Mouse (Mus musculus) liver, embryonic 11.5 days (tissue): ENCODE measurements around the gene Plekhh2. TPM values are rescaled to one million over a fixed set of nuclear protein-coding genes. Genes with fewer than 3 reads are reported as not detected.

Source experiments
- ATAC-seq: fragments of 200-750 bp; cut with Nextera tagmentation; replicated peaks from 2 replicates; pipeline ENCODE4 v1.8.0; 2017; ENCODE audit warnings: moderate number of reproducible peaks, mild to moderate bottlenecking, moderate TSS enrichment, moderate library complexity; ENCODE audit not compliant: low FRiP score
- DNase-seq: peaks from one replicate; pipeline ENCODE4 v3.0.0-alpha.2; 2017; ENCODE audit warnings: low spot score
- H3K27ac ChIP-seq: fragments of 300-500 bp; sonication (generic); 2 replicates; pipeline ENCODE4 v1.5.1; 2014; ENCODE audit warnings: mild to moderate bottlenecking, low read depth, low read length, control low read depth
- H3K27me3 ChIP-seq: fragments of 300-500 bp; sonication (generic); replicated peaks from 2 replicates; pipeline ENCODE4 v1.6.1; 2014; ENCODE audit warnings: low read length, mixed read lengths; ENCODE audit not compliant: control insufficient read depth, insufficient read depth
- H3K36me3 ChIP-seq: fragments of 300-500 bp; sonication (generic); 2 replicates; pipeline ENCODE4 v1.6.1; 2014; ENCODE audit warnings: mild to moderate bottlenecking, low read length, moderate library complexity, mixed read lengths; ENCODE audit not compliant: control insufficient read depth, insufficient read depth
- H3K4me1 ChIP-seq: fragments of 300-500 bp; sonication (generic); replicated peaks from 2 replicates; pipeline ENCODE4 v1.6.1; 2014; ENCODE audit warnings: low read length, mixed read lengths; ENCODE audit not compliant: control insufficient read depth, insufficient read depth
- H3K4me2 ChIP-seq: fragments of 300-500 bp; sonication (generic); 2 replicates; pipeline ENCODE4 v1.6.1; 2014; ENCODE audit warnings: mild to moderate bottlenecking, control low read depth, moderate library complexity
- H3K4me3 ChIP-seq: fragments of 300-500 bp; sonication (generic); 2 replicates; pipeline ENCODE4 v1.5.1; 2014; ENCODE audit warnings: low read depth, low read length, control low read depth
- H3K9ac ChIP-seq: fragments of 300-500 bp; sonication (generic); 2 replicates; pipeline ENCODE4 v1.6.1; 2014; ENCODE audit warnings: low read depth, low read length, control low read depth
- H3K9me3 ChIP-seq: fragments of 300-500 bp; sonication (generic); 2 replicates; pipeline ENCODE4 v1.6.1; 2016; ENCODE audit warnings: low read length, inconsistent platforms, mixed read lengths; ENCODE audit not compliant: control insufficient read depth
- WGBS: fragments of 180-500 bp; shearing (Covaris S2); extraction: QIAGEN DNeasy Blood & Tissue Kit; methylation state at CpG from one replicate; pipeline ENCODE4 v1.1.7; 2014; 5-methylcytosine and 5-hydroxymethylcytosine counted together
- polyA plus RNA-seq: library from polyadenylated mRNA; unstranded; fragments of >200 nt; fragmentation: Nextera tagmentation; extraction: Ambion mirVana; gene quantifications from 2 replicates; pipeline ENCODE4 v1.2.1, GENCODE M21; 2014

Plekhh2 gene
- polyA plus RNA-seq, 1 experiment from 2014 or later: 2.4 TPM

- 68% methylated on average over 5 of the region's 5 CpGs for WGBS
- no peak overlapping the region for H3K4me2 ChIP-seq
- no peaks in the 10 kb centered on the region for H3K4me1 ChIP-seq
- H3K27me3 ChIP-seq: no peaks in the 10 kb centered on the region
- ATAC-seq: no peak
- H3K9me3 ChIP-seq: no peaks in the 10 kb centered on the region
- H3K27ac ChIP-seq: no peak overlapping the region
- no peaks in the 10 kb centered on the region for H3K36me3 ChIP-seq
- DNase-seq: no peak
- no peak overlapping the region for H3K9ac ChIP-seq
- H3K4me3 ChIP-seq: no peak overlapping the region
These were observed 144.5 kb downstream of the Plekhh2 start for GRCm38 (mm10) chr17:84656205-84656604.

DNA sequence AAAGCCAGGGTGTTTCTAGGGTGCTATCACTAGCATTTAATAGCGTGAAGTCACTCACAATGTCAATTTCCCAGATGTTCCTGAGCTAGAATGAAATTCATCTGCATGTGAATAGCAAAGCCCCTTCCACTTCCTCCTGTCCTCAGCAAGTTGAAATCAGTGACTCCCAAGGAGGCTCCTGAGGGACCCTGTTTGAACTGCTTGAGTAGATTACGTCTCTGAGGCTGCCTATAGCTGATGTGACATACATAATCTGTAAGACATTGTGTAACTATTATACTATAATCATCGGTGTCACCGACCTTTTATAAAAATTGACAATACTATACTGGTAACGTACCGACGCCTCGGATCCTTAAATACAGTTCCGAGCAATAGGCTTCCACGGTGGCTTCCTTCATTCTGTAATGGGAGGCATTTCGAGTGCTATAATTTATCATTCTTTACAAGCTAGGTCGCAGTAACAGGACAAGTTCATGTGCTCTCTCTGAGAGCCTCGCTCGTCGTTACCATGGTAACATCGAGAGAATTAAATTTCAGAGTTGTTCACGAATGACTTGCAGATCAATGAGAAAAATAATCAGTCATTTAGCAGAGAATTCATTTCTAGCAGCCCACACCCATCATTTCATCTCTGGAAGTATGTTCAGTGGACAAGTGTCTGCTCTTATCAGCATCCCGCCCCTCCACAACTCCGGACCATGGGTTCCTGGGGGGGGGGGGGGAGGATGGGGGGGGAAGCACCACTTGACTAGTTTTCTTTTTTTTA is 145.1 kb downstream of the Plekhh2 start:
- no peaks in the 10 kb centered on the region for H3K36me3 ChIP-seq
- no peaks in the 10 kb centered on the region for H3K4me1 ChIP-seq
- no peaks in the 10 kb centered on the region for H3K9me3 ChIP-seq
- H3K27ac ChIP-seq: no peak overlapping the region
- no peak for ATAC-seq
- H3K4me3 ChIP-seq: no peak overlapping the region
- no peak for DNase-seq
- H3K27me3 ChIP-seq: no peaks in the 10 kb centered on the region
- no peak overlapping the region for H3K4me2 ChIP-seq
- WGBS: 73% methylated on average over 19 of the region's 19 CpGs
- no peak overlapping the region for H3K9ac ChIP-seq

- Histone ChIP-seq H3K9ac (no peak overlapping the region), H3K9me3 (no peaks in the 10 kb centered on the region), H3K27me3 (no peaks in the 10 kb centered on the region), H3K4me2 (no peak overlapping the region), H3K4me1 (no peaks in the 10 kb centered on the region), H3K4me3 (no peak overlapping the region), H3K36me3 (no peaks in the 10 kb centered on the region), H3K27ac (no peak overlapping the region)
- 84% methylated on average over 3 of the region's 3 CpGs for WGBS
- DNase-seq (no peak), ATAC-seq (no peak)
These were observed 145.7 kb downstream of the Plekhh2 start for GRCm38 (mm10) chr17:84657422-84657732.

- Histone ChIP-seq H3K4me2 (no peak overlapping the region), H3K9ac (no peak overlapping the region), H3K27me3 (no peaks in the 10 kb centered on the region), H3K4me3 (no peak overlapping the region), H3K27ac (no peak overlapping the region), H3K36me3 (no peaks in the 10 kb centered on the region), H3K9me3 (no peaks in the 10 kb centered on the region), H3K4me1 (no peaks in the 10 kb centered on the region)
- DNase-seq (no peak), ATAC-seq (no peak)
- 81% methylated on average over 7 of the region's 7 CpGs for WGBS
These were observed 146.1 kb downstream of the Plekhh2 start for GRCm38 (mm10) chr17:84657782-84658181.

GRCm38 (mm10) chr17:84658195-84658594 is 146.5 kb downstream of the Plekhh2 start:
- Histone ChIP-seq H3K36me3 (no peaks in the 10 kb centered on the region), H3K27me3 (no peaks in the 10 kb centered on the region), H3K4me2 (no peak overlapping the region), H3K27ac (no peak overlapping the region), H3K9me3 (no peaks in the 10 kb centered on the region), H3K4me1 (no peaks in the 10 kb centered on the region), H3K9ac (no peak overlapping the region), H3K4me3 (no peak overlapping the region)
- ATAC-seq (no peak), DNase-seq (no peak)
- WGBS: 50% methylated on average over 5 of the region's 5 CpGs

- no peaks in the 10 kb centered on the region for H3K4me1 ChIP-seq
- 84% methylated on average over 8 of the region's 8 CpGs for WGBS
- no peak overlapping the region for H3K27ac ChIP-seq
- H3K4me2 ChIP-seq: no peak overlapping the region
- no peak overlapping the region for H3K4me3 ChIP-seq
- DNase-seq: no peak
- no peak overlapping the region for H3K9ac ChIP-seq
- H3K9me3 ChIP-seq: no peaks in the 10 kb centered on the region
- no peak for ATAC-seq
- no peaks in the 10 kb centered on the region for H3K36me3 ChIP-seq
- H3K27me3 ChIP-seq: no peaks in the 10 kb centered on the region
These were observed 147.3 kb downstream of the Plekhh2 start for GRCm38 (mm10) chr17:84658951-84659350.

- Histone ChIP-seq H3K4me3 (no peak overlapping the region), H3K27me3 (no peaks in the 10 kb centered on the region), H3K4me1 (0 out of 2 replicates have a peak, but pooled peaks cover 3% of the 10 kb centered on the region), H3K27ac (no peak overlapping the region), H3K9me3 (no peaks in the 10 kb centered on the region), H3K9ac (no peak overlapping the region), H3K4me2 (no peak overlapping the region), H3K36me3 (no peaks in the 10 kb centered on the region)
- ATAC-seq (no peak), DNase-seq (no peak)
- WGBS: 60% methylated on average over 10 of the region's 10 CpGs
These were observed 153.4 kb downstream of the Plekhh2 start for GRCm38 (mm10) chr17:84665053-84665452.

GRCm38 (mm10) chr17:84665691-84666090 is 154.0 kb downstream of the Plekhh2 start:
- ATAC-seq: no peak
- WGBS: 30% methylated on average over 9 of the region's 9 CpGs
- Histone ChIP-seq H3K4me2 (no peak overlapping the region), H3K36me3 (no peaks in the 10 kb centered on the region), H3K27ac (no peak overlapping the region), H3K9me3 (no peaks in the 10 kb centered on the region), H3K27me3 (no peaks in the 10 kb centered on the region), H3K4me1 (0 out of 2 replicates have a peak, but pooled peaks cover 3% of the 10 kb centered on the region), H3K4me3 (no peak overlapping the region), H3K9ac (no peak overlapping the region)
- DNase-seq: no peak

GRCm38 (mm10) chr17:84667848-84668247 is 156.2 kb downstream of the Plekhh2 start:
- Histone ChIP-seq H3K4me2 (no peak overlapping the region), H3K9ac (no peak overlapping the region), H3K27ac (no peak overlapping the region), H3K4me3 (no peak overlapping the region), H3K36me3 (no peaks in the 10 kb centered on the region), H3K4me1 (0 out of 2 replicates have a peak, but pooled peaks cover 3% of the 10 kb centered on the region), H3K27me3 (no peaks in the 10 kb centered on the region), H3K9me3 (no peaks in the 10 kb centered on the region)
- DNase-seq (no peak), ATAC-seq (no peak)
- 86% methylated on average over 3 of the region's 3 CpGs for WGBS
